Mouse (Mus musculus): ENCODE data around the gene Sept9.

GRCm38 (mm10) chr11:117366861-117367357 is 167.4 kb downstream of the Sept9 start:
- TF ChIP-seq POLR2A (IDR thresholded peaks at IDR 0.05; ENCODE audit: extremely low read depth, insufficient read depth, low read length) (no peak), CTCF (IDR thresholded peaks at IDR 0.05; ENCODE audit: extremely low read depth, insufficient read depth, low read length) (no peak)

All from cortical plate, adult 2 months (tissue).